Mouse (Mus musculus) effector memory CD4-positive, alpha-beta T cell, adult 5 months (primary cell): ENCODE measurements around the gene Rps9. TPM values are rescaled to one million over a fixed set of nuclear protein-coding genes. Genes with fewer than 3 reads are reported as not detected.

Experiments used
- polyA plus RNA-seq: library from polyadenylated mRNA; unstranded; fragments of 100-300 nt; shearing (Covaris generic); gene quantifications from one replicate; pipeline ENCODE4 v1.2.1, GENCODE M21; 2017

Gene Rps9
- polyA plus RNA-seq, result 2,082 TPM

GRCm38 (mm10) chr7:3703879-3704441, at the start of gene Rps9:
Rps9 (plus strand) TSS chr7:3703993.

DNA sequence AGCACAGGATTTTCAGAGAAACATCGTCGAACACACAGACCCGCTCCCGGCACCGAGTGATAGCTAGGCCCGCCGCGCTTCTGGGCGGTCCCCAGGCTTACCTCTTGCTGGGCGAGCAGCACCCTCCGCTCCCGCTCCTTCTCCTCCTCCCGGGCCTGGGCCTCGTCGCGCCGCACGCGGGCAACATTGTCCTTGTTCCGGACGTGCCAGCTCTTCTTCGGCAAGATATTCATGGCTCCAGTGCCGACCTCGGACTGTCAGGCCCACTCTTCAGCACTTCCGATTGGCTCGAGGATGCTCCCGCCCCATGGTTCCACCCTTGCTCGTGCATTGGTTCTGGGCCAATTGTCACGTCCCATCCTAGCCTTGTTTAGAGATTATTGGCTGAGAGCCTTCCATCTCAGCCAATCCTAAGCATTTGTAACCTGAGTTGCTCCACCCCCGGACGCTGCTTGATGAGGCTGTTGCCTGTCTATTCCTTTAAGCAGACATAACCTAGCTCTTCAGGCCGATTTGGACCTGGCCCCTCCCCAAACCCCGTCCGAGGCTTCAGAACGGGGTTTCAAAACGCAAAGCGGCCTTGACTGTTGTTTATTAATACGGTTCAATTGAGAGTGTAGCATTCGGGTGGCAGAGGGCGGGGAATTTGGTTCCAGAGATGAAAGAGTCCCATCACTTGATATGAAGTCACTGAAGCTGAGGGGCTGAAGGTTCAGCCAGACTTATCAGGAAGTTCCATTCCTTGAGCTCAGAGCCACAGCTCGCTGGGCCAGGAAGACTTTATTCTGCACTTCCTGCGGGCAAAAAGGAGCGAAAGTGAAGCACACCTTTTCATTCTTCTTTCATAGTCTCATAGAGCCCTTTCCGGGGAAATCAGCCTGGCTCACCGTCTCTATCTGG, 38.3 kb upstream of the Rps9 start, which contains the start of gene Leng1:
Gene Leng1, minus strand, starts transcription at position 626 of the 900 bp plus-strand sequence.

GRCm38 (mm10) chr7:3677342-3677741, 26.5 kb upstream of the Rps9 start, which contains the start of gene Tmc4:
Tmc4 (minus strand) TSS chr7:3677553.

GRCm38 (mm10) chr7:3692382-3692986, 11.3 kb upstream of the Rps9 start, which contains the start of gene Tsen34:
Tsen34 (plus strand) TSS chr7:3692863.

GRCm38 (mm10) chr7:3692987-3693808, 10.6 kb upstream of the Rps9 start, which contains the start of gene Mboat7:
Mboat7 (minus strand) TSS chr7:3693523.

GRCm38 (mm10) chr7:3720268-3720667, 16.5 kb downstream of the Rps9 start, which contains the start of gene Pirb:
Pirb (minus strand) TSS chr7:3720391.

Other genes with a start within 250 kb of the Rps9 start
- gene Tarm1, start 201.4 kb upstream of the Rps9 start, polyA plus RNA-seq, result not detected
- gene Oscar, start 87.8 kb upstream of the Rps9 start, polyA plus RNA-seq, result not detected
- gene Ndufa3, start 86.6 kb upstream of the Rps9 start, polyA plus RNA-seq, result 317 TPM
- gene Tfpt, start 74.1 kb upstream of the Rps9 start, polyA plus RNA-seq, result 16.6 TPM
- 46.4 TPM for gene Prpf31, start 74.0 kb upstream of the Rps9 start, polyA plus RNA-seq
- gene Cnot3, start 58.7 kb upstream of the Rps9 start, polyA plus RNA-seq, result 81.6 TPM
- 26.8 TPM for gene Leng1, start 38.2 kb upstream of the Rps9 start, polyA plus RNA-seq
- gene Tmc4, start 26.4 kb upstream of the Rps9 start, polyA plus RNA-seq, result 2.6 TPM
- 12.9 TPM for gene Tsen34, start 11.1 kb upstream of the Rps9 start, polyA plus RNA-seq
- gene Mboat7, start 10.5 kb upstream of the Rps9 start, polyA plus RNA-seq, result 73.7 TPM
- gene Pirb, start 16.4 kb downstream of the Rps9 start, polyA plus RNA-seq, result 0.34 TPM
- not detected for gene Gm15448, start 121.7 kb downstream of the Rps9 start, polyA plus RNA-seq
- gene Pira2, start 141.1 kb downstream of the Rps9 start, polyA plus RNA-seq, result not detected
- not detected for gene Gm14548, start 194.1 kb downstream of the Rps9 start, polyA plus RNA-seq
- not detected for gene Lilra6, start 211.5 kb downstream of the Rps9 start, polyA plus RNA-seq